In the genomic region with DNA sequence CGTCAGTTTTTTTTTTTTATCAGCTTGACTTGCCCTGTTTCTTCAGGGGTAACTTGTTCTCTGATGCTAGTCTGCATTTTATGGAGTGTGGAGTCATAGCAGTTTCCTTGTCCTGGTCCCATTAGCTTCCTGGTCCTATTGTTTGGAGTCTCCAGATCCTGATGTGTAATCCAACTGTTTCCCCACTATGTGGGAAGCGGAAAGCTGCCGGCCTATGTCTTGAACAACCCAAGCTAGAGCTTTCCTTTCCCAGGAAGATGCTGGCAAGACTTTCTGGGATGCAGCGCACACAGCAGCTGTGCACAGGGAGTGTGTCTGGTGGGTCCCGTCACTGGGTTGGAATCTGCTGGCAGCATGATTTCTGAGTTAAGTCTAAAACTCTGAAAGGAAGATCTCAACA, we compare ENCODE assay signal across 14 mouse cellular contexts.
DNase-seq lines count a peak whose midpoint lies in the region; ATAC-seq lines count a peak whose summit lies in the region.
"Had no signal": no experiment of that assay in that cellular context is flagged by ENCODE, and none has a peak within 500 bp of the region (broad histone marks: within the 10 kb centered on the region; RNA-seq: fewer than 3 reads in every experiment).

No protein-coding gene starts in this region.

- no peak for ATAC-seq in kidney, embryonic 14.5 days (ENCODE audit: low FRiP score, low TSS enrichment)
- no peak for ATAC-seq in forebrain, embryonic 16.5 days
- ATAC-seq: CD4-positive, CD25-positive, alpha-beta regulatory T cell, adult 4 months; forebrain, postnatal 0 days had no signal

- H3K9me3 ChIP-seq in kidney, embryonic 14.5 days (ENCODE audit: control insufficient read depth, low read length), result no peaks in the 10 kb centered on the region
- no peaks in the 10 kb centered on the region for H3K9me3 ChIP-seq in forebrain, embryonic 16.5 days (ENCODE audit: control insufficient read depth, low read length)
- H3K9me3 ChIP-seq: embryonic facial prominence, embryonic 15.5 days; limb, embryonic 13.5 days; midbrain, embryonic 12.5 days had no signal

- no peak overlapping the region for H3K9ac ChIP-seq in kidney, embryonic 14.5 days (ENCODE audit: low read depth, low read length)
- no peak overlapping the region for H3K9ac ChIP-seq in forebrain, embryonic 16.5 days (replicated peaks; ENCODE audit: low read depth, low read length)
- H3K9ac ChIP-seq: embryonic facial prominence, embryonic 15.5 days; forebrain, postnatal 0 days; limb, embryonic 13.5 days; midbrain, embryonic 12.5 days had no signal

- H3K4me1 ChIP-seq in kidney, embryonic 14.5 days (ENCODE audit: control insufficient read depth, insufficient read depth, low read length), result 0 out of 2 replicates have a peak, but pooled peaks cover 4% of the 10 kb centered on the region
- H3K4me1 ChIP-seq in forebrain, embryonic 16.5 days (replicated peaks; ENCODE audit: control insufficient read depth, insufficient read depth, low read length), result no peaks in the 10 kb centered on the region
- H3K4me1 ChIP-seq: midbrain, embryonic 12.5 days had no signal

- no peak overlapping the region for H3K4me3 ChIP-seq in kidney, embryonic 14.5 days (ENCODE audit: low read length)
- no peak overlapping the region for H3K4me3 ChIP-seq in forebrain, embryonic 16.5 days (replicated peaks; ENCODE audit: low read length)
- H3K4me3 ChIP-seq: embryonic facial prominence, embryonic 15.5 days; limb, embryonic 13.5 days; midbrain, embryonic 12.5 days had no signal

- WGBS in kidney, embryonic 14.5 days, result 68% methylated on average over 5 of the region's 5 CpGs
- WGBS in forebrain, embryonic 16.5 days, result 81% methylated on average over 5 of the region's 5 CpGs

- no peak overlapping the region for H3K4me2 ChIP-seq in kidney, embryonic 14.5 days (replicated peaks; ENCODE audit: low read depth, low read length)
- no peak overlapping the region for H3K4me2 ChIP-seq in forebrain, embryonic 16.5 days (ENCODE audit: low read length)
- H3K4me2 ChIP-seq: embryonic facial prominence, embryonic 15.5 days; limb, embryonic 13.5 days; midbrain, embryonic 12.5 days had no signal

- H3K36me3 ChIP-seq in kidney, embryonic 14.5 days (ENCODE audit: control insufficient read depth, insufficient read depth, low read length), result no peaks in the 10 kb centered on the region
- H3K36me3 ChIP-seq in forebrain, embryonic 16.5 days (ENCODE audit: control insufficient read depth, insufficient read depth), result no peaks in the 10 kb centered on the region
- H3K36me3 ChIP-seq: embryonic facial prominence, embryonic 15.5 days; limb, embryonic 13.5 days; midbrain, embryonic 12.5 days had no signal

- H3K27me3 ChIP-seq in kidney, embryonic 14.5 days (ENCODE audit: control insufficient read depth, insufficient read depth, low read length), result no peaks in the 10 kb centered on the region
- H3K27me3 ChIP-seq in forebrain, embryonic 16.5 days (replicated peaks; ENCODE audit: control insufficient read depth, insufficient read depth, low read length), result no peaks in the 10 kb centered on the region
- H3K27me3 ChIP-seq: embryonic facial prominence, embryonic 15.5 days had no signal

- no peak overlapping the region for H3K27ac ChIP-seq in kidney, embryonic 14.5 days (ENCODE audit: low read depth, low read length)
- no peak overlapping the region for H3K27ac ChIP-seq in forebrain, embryonic 16.5 days (ENCODE audit: low read length)
- H3K27ac ChIP-seq: embryonic facial prominence, embryonic 15.5 days; limb, embryonic 13.5 days; midbrain, embryonic 12.5 days had no signal

- peak; percentile 26 for DNase-seq in kidney, postnatal 10 days
- peak; percentile 77 for DNase-seq in heart, adult 8-10 months (ENCODE audit: low spot score)
- peak; percentile 61 for DNase-seq in heart, postnatal 4 days
- DNase-seq in skeletal muscle tissue, adult 2 months (ENCODE audit: low read depth, low spot score), result peak; percentile 26
- no peak for DNase-seq in layer of hippocampus, postnatal 25 days (ENCODE audit: extremely low spot score in 1 of 2, low spot score in 1 of 2)
- DNase-seq: adrenal gland, postnatal 36 days; forebrain, postnatal 0 days; thymus, adult 18-20 months had no signal

Comparison
In these comparisons a context has a peak if more than half of its experiments do, and no peak if none do; other contexts are left out.
1. DNase-seq: peak in kidney, postnatal 10 days (single experiment), heart, adult 8-10 months (single experiment), heart, postnatal 4 days (single experiment) and skeletal muscle tissue, adult 2 months (single experiment); none in layer of hippocampus, postnatal 25 days (0 of 2).